Mouse (Mus musculus) A20 (cell line): Measurements from ENCODE around the gene Clybl.

Experiments used
- DNase-seq: peaks from one replicate; pipeline ENCODE4 v3.0.0-alpha.2; 2011; ENCODE audit warnings: low read depth, low spot score

The Clybl gene

DNA sequence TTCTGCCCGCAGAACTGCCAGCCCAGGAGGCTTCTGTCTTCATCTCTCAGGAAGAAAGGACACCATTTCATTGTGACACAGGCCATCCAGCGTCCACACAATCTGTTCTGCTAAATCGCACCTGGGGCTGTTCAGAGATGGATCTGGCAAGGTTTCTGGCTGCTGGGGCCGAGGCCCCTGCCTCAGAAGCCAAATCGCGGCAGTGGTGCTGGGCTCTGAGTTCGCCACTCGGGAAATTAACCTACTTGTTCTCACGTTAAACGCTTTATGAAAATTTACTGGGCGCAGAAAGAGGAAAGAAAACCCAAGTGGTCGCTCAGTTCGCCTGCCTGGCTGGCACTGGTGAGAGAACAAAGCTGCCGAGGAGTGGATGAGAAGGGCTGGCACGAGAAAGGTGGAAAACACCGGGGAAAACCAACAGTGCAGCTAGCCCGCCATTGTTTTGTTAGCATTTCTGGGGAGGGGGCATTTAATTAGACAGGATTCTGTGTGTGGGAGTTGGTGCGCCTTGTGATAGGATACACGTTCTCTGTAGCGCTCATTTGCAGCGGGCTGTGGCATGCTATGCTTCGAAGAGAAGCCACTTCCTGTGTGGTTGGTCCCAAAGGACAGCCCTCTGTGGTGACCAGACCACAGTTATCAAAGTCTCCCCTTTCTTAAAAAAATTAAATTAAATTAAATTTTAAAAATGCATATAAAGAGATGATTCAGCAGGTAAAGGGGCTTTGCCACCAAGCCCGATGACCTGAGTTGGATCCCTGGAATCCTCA lies 177.8 kb downstream of the Clybl start:
- no peak for DNase-seq

DNA sequence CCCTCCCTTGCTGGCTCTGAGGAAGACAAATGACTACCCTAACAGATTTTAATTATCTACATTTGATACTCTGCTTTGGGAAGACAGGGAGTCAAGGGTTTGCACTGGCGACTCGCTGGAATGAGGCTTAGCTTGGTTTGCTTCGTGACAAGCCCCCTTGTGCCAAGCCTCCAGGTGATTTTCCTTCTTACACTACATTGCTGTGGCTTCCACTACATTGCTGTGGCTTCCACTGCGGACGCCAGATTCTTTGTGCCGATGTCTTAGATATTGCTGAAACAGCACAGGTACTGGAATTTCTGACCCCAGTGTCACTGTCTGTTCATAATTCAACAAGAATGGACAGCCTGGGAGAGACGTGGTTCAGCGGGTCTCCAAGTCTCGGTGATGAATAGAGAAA lies 180.3 kb downstream of the Clybl start:
- no peak for DNase-seq

DNA sequence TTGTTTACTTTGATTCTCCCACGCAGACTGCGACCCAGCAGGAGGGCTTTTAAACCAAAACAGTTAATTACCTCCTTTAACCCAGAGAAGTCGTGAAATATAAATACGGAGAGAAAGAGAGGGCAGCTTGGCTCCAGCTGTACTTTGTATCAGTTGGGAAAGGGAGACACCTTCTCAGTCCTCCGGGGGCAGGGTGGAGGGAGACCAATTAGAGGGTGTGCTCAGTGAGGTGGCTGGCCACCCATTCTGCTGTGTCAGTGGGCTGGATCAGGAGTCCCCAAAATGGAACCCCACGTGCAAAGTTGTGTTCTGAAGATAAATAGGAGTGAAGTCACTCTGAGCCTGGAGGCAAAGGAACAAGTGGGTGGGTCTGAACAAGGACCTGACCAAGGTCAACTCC lies 181.7 kb downstream of the Clybl start:
- no peak for DNase-seq

DNA sequence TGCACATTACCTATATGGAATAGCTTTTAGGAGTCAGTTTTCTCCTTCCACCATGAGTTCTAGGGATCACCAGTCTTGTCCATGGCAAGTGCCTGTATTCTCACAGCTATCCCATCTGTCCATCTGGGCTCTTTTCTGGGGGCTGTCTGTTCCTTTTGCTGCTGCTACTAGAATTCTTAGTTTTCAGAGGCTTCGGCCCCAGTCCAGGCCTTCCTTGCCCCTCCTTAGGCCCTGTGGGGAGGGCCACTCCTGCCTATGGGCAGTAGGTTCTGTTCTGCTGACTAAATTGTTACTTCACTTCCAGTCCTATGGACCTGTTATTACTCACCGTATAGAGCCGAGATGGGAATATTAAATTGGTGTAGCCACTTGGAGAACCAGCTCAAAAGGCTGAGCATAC lies 182.5 kb downstream of the Clybl start:
- no peak for DNase-seq

DNA sequence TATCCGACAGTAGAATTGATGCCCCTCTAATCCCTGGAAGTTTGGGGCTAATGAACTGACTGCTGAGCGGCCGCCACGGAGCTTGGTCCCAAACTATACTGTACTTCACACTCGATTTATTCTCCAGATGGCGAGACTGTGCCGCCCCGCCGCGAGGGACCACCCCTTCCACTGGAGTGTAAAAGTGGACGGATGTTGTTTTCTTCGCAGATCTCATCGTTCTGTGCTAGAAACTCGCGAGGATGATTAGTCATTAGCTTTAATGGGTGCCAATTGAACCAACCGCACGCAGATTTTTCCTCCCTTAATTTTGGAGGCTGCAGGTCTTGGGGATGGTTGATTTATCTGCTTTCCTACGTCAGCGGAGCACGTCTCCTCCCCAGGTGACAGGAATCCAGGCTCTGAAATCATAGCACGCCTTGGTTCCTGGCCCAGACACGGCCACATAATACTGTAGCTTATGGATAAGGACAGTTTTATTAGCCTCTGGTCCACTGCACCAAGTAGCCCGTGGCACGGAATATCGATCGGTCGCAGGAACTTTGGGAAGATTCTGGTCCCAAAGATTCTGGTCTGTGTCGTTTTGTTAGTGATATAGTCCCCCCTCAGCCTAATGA lies 185.9 kb downstream of the Clybl start:
- DNase-seq = no peak

DNA sequence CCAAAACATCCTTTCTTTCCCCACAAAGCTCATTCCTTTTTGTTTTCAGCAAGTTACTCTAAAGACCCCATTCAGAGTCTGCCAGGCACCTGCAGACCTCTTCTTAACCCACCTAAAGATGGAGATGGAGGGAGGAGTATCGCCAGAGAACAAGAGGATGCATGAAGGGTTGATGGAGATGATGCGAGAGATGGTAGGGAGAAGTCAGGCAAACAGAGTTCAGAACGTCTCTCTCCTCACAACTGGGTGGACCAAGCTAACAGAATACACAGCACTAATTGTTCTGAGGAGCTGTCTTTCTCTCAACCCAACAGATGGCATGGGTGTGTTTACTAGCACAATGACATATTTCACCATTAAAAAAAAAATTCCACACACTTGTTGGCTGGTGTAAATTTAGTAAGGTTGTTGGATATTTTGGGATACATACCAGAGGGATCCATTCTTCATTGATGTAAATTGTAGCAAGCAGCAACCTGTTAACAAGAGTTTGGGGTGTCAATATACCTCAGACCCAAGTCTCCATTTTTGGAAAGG lies 186.4 kb downstream of the Clybl start:
- no peak for DNase-seq

DNA sequence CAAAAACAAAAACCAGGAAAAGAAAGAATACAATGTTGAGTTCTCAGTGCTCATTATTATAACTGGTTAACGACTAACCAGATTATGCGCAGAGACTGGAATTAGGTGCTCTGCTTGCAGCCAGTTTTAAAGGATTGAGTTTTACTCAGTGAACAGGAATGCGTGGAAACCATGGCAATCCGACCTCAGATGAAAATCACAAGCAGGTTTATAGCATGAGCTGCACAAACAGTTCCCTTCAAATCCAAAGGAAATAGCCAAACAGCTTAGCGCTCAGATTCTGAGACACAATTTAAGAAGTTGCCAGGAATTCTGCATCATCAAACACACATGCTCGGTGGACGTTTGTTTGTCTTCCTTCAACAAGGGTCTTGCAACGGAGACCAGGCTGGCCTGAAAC lies 187.0 kb downstream of the Clybl start:
- no peak for DNase-seq

DNA sequence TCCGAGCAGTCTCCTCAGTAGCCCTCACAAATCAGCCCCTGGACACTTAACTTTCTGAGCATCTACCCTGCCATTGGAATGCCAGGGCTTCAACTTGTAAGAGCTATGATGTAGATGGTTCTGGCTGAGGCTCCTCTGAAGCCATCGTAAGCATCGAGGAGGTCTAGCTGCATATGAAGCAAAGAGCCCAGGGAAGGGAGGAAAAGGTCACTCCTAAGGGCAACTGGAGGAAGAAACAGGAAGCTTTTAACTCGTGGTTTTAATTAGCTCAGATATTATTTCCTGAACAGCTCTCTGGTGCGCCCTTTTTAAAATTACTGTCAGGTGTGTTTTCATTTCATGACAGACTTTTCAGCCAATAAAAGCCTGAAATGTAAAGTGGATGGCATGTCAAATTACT lies 190.5 kb downstream of the Clybl start:
- no peak for DNase-seq

DNA sequence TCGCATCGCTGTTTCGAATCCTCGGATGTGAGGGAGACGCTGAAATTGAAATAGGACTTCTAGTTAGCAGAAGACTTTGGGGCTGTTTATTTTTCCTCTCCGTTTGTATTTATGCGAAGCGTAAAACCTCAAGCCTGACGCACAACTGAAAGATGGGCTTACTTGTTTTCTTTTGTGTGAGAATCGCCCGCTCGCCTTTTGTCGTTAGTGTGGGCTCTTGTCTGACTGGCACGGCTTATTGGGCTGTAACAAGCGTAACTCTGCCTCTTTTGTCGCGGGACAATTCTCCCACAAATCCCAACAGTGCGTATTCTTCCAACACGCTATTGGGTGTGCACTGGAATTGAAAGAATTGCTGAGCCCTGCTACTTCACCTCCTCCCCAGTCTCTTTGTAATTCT lies 192.0 kb downstream of the Clybl start:
- DNase-seq = no peak

DNA sequence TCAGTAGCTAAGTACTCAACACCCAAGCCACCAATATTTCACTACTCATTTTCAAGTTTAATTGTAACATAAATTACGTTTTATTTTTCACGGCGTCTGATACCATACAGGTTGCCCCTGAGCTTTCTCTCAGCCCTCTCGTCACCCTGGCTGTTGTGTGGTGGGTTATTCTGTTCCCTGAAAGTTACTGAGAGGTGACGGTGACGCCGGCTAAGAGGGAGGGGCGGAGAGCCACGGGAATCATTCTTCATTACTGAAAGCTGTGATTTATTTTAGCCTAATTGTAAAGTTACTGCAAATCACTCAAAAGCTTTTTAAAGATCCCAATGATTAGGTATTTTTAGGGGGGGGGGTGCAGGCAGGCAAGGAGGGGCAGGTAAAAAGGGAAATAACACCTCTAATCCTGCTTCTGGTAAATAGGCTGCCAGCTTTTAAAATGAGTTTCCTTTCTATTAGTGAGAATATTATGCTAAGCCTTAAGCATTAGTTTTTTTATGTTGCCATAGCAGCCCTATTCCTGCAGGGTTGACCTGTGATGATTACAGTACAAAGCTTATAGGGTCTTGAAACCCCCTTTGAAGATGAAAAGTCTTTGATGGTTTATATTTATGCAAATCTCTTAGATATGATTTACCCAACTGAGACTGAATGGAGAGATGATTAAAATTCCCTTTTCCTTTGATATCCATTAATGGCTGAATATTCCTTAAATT lies 192.9 kb downstream of the Clybl start:
- DNase-seq = no peak

DNA sequence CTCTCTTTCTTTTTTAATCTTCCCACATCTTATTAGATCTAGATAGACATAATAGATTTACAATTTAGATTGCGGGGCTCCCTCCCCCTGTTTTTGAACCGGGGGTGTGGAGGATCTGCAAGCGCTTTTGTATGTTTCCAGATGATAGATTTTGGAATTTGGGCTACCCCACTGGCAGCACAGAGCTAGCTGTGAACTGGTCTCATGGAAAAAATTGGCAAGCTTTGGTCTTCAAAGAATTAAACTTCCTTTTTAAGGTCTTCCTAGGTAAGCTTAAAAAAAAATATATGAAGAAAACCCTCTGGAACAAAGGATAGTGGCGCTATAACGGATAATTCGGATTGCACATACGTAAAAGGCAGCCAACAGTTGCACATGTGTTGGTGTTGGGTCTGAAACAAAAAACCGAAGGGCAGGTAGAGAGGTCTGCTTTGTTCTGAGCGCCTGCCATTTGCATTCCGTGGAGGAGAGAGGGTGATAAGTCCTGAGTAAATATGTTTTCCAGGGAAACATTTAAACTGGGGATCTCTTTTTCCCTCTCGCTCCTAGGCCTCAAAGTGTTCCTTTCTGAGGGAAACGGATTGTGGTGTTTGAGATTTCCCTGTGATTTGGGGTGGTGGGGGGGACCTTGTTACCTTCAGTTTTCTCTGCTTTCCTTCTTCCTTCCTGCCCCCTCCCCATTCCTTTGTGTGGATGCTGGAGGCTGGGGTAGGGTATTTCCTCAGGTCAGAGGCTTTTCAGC lies 193.7 kb downstream of the Clybl start:
- no peak for DNase-seq

DNA sequence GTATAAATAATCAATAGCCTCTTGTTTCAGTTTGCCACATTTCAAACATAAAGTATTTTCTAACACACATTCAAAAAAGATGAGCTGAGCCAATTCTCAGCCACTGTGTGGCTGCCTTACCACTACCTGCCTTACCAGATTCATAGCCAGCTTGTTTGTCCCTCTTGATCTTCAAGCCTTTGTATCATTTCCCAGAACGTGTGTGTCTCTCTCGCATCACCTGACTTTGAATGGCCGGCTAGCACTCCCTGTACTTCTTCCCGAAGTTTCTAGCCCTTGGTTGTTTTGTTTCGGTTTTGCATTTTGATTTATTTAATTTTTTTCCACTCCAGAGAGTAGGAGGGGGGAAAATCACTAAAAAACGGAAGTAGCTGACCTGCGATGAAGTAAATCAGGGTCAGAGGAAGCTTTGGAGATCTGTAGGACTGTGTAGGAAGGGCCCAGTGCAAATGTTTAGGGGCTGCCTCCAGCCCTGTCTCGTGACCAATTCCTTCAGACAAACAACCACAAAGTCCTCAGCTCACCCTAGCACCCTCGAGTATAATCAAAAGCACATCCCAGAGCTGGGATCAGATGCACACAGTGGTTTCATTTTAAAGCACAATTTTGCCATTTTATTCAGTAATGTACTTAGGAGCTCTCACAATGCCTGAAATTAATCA lies 195.1 kb downstream of the Clybl start:
- DNase-seq = no peak

DNA sequence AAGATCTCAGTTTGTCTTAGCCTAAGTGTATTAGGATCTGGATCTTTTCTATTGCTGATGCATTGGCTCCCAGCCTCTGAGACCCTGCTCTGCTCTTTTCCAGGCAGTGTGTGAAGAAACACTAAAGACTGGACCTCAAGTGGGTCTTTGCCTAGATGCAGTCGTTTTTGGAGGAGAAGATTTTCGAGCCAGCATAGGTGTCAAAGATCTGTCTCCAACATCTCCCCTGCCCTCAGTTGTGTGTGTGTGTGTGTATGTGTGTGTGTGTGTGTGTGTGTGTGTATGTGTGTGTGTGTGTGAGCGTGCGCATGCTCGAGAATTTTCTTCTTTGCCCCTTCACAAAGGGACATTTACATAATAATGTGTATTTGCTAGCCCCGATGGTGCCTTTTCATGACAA lies 196.2 kb downstream of the Clybl start:
- no peak for DNase-seq

DNA sequence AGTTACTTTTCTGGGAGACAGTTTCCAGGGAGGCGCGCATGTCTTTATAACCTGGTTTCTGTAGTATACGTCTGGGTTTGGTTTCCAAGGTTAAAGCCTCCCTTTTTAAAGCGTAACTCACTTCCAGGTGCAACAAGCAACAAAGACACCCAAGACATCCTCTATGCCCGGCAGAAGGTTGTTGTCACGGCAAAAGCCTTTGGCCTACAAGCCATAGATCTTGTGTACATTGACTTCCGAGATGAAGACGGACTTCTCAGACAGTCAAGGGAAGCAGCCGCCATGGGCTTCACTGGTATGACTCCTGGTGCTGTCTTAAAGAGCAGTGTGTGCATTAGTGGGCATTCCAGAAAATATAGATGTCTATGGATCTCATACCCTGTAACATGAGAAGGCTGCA lies 197.6 kb downstream of the Clybl start:
- DNase-seq = no peak

DNA sequence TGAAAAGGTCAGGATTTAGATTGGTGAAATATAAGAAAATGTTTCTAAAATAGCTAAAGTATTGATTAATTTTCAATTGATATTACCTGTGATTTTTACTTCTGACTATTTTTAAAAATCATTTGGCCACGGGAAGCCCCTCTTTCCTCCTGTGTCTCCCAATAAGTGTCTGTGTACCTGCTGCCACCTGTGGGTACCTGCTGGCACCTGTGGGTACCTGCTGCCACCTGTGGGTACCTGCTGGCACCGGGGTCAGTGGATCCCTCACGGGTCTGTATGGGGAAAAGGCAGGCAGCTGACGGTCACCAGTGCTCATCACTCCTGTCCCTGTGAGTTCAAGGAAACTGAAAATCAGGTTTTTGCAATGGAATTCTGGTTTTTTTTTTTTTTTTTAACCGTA lies 198.5 kb downstream of the Clybl start:
- DNase-seq = no peak

DNA sequence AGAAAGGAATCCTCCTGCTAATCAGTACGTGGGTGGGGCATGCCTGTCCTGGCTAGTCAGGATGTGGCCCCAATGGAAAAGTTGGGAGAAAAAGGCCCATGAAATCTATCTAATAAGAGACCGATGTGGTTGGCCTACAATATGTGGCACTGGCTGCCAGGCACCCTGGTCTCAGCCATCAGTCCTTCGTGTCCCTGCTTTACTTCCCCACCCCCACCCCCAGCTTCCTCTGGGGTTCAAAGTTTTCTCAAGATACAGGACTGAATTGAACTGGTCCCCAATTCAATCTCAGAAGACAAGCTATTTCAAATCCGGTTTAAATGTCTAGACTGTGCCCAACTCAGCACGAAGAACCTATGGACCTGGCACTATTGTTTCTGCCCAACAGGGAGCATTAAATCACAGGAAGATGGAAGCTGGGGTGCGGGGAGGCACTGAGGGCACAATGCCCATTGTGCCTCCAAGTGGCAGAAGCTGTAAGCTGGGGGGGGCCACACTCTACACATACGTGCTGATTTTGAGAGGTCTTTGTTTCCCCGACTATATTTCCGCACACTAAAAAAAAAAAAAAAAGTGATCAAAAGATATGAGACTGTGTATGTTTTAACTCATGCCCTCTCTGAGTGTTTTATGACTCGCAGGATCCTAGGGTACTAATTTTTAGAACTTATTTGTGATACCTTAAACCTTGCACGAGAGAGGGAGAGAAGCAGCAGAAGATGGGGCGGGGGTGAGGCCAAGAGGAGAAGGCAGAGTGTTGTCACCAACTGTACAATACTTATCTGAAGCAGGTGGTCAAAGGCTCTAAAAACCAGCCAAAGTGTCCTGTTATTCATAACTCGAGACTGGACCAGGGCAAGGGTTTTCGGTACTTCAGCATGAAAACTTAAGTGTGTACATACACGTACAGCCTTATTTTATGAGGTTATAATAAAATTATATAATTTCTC lies 199.7 kb downstream of the Clybl start:
- DNase-seq = no peak

DNA sequence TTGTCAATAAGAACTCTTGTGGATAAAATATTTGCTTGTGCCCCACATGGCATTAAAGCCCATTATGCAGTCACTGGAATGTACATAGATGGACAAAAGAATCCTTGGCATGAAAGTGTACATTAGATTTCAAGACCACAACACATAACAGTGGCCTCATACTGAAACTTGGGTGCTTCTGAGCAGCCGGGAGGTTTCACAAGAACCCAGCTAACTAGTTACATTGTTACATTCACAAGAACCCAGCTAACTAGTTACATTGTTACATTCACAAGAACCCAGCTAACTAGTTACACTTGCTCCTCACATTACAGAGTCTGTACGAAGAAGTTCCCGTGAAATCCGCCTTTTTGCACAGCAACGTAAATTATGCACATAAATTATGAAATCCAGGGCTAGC lies 200.8 kb downstream of the Clybl start:
- no peak for DNase-seq

DNA sequence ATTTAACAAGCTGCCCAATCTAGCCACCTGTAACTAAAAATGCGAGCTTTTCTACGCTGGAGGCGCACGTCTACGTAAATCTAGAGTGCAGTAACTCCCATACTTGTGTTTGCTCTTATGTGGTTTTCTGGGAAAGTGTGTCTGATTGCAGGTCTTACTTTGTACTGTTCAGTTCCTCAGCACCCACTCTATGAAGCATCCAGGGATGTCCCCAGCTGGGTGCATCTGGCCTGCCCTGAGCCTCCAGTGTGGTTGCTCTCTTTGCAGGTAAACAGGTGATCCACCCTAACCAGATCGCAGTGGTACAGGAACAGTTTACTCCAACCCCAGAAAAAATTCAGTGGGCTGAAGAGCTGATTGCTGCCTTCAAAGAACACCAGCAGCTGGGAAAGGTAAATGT lies 202.4 kb downstream of the Clybl start:
- peak; percentile 27 for DNase-seq

DNA sequence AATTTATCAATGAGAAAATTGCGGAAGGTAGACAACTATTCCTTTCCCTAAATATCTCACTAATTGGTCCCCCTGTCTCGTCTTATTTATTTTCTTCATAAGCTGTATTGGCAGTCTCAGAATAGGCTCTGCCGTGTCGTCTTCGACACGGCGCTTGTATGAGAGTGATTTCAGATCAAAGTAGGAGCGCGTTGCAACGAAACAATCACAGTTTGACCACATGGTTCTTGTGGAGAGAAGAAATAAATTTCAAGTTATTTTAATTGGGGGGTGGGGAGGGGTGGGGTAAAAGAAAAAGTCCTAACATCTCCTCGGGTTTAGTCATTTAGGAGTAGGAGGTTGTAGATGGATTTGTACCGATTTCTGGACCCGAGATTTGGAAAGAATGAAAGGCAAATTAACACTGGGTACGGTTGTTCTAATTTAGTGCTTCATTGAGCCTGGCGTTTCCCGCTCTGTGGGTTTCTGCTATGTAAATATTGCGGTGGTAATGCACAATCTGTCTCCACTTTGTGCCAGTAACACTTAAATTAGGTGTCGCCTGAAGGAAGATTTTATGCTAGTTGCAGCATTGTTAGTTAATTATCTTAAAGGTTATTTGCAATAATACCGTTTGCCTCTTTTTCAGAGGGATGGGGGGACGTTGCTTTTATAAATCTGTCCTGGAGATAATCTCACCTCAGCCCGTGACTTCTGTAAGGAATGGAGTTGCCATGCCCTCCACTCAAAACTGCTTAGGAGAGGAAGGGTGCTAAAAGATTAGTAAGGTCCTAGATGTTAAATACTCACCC lies 203.1 kb downstream of the Clybl start:
- peak; percentile 56 for DNase-seq

DNA sequence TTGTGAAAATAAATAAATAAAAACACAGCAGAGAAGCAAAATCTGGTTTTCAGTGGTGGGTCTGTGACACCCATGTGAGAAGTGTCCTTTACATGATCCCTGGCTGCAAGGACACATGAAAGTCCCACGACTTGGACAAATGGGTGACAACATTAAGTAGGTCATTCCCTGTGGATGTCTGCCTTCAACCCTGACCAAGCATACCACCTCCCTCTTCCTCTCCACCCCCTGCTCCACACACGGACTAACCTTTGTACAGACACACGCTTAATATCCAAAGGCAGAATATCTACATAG lies 203.7 kb downstream of the Clybl start:
- no peak for DNase-seq
